Mouse (Mus musculus): ENCODE measurements at regions not wholly inside any gene's neighbourhood (a gene's known extent, or its start where the extent isn't known, plus 50 kb on each side); places are given as distances from the start of the nearest gene placed in this dataset.

- no peak for TF ChIP-seq POLR2A (IDR thresholded peaks at IDR 0.05; ENCODE audit: insufficient read length, low read depth)
- no peak for TF ChIP-seq TCF12 (IDR thresholded peaks at IDR 0.05; ENCODE audit: insufficient read depth, poor library complexity, severe bottlenecking)
- TF ChIP-seq MAX (IDR thresholded peaks at IDR 0.05; ENCODE audit: low read depth): no peak
- no peak for TF ChIP-seq USF1 (IDR thresholded peaks at IDR 0.05; ENCODE audit: low read depth)
- no peak for TF ChIP-seq CEBPB (IDR thresholded peaks at IDR 0.05; ENCODE audit: insufficient read depth, poor library complexity, severe bottlenecking)
- TF ChIP-seq SRF (IDR thresholded peaks at IDR 0.05; ENCODE audit: control insufficient read depth, insufficient read length, low read depth): no peak
Measured at GRCm38 (mm10) chr1:183619451-183620059, 201.5 kb downstream of the Hhipl2 start.
